Mouse (Mus musculus): Measurements from ENCODE around the gene Mcm3ap. TPM values are rescaled to one million over a fixed set of nuclear protein-coding genes. Genes with fewer than 3 reads are reported as not detected.

Gene Mcm3ap
- polyA plus RNA-seq, 1 experiment, result 66.6 TPM

DNA sequence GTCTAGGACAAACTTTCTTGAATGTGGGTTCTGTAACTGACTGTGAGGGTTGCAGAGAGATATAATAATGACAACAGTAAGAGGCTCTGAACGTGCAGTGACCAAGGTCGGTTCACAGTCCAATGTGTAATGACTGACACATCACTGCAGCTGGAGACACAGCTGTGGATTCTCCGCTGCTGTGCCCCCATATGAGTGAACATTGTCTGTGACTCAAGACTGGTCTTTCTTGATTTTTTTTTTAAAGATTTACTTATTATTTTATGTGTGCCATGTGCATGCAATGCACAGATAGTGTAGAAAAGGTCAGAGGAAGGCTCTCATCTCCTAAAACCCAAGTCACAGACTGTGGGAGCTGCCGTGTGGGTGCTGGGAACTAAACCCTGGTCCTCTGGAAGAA, 28.8 kb downstream of the Mcm3ap start:
- no peaks in the 10 kb centered on the region for H3K9me3 ChIP-seq (replicated peaks; ENCODE audit: control insufficient read depth, insufficient read depth, low read length, poor library complexity, severe bottlenecking)
- no peak overlapping the region for H3K9ac ChIP-seq (ENCODE audit: low read depth, poor library complexity, severe bottlenecking)
- H3K36me3 ChIP-seq (ENCODE audit: control insufficient read depth, insufficient read depth, low read length, poor library complexity, severe bottlenecking), result peaks cover 40% of the 10 kb centered on the region
- H3K4me1 ChIP-seq (ENCODE audit: control insufficient read depth, insufficient read depth, low read length), result no peaks in the 10 kb centered on the region
- H3K4me3 ChIP-seq (ENCODE audit: low read depth, low read length), result no peak overlapping the region
- no peak overlapping the region for H3K27ac ChIP-seq (ENCODE audit: insufficient read depth, low read length)
- TF ChIP-seq EP300 (IDR thresholded peaks at IDR 0.05; ENCODE audit: insufficient read depth, low read depth, low read length), result no peak
- TF ChIP-seq CTCF (IDR thresholded peaks at IDR 0.05; ENCODE audit: low read depth, low read length), result no peak
- TF ChIP-seq POLR2A (IDR thresholded peaks at IDR 0.05; ENCODE audit: insufficient read depth, low read length), result no peak
- no peaks in the 10 kb centered on the region for H3K27me3 ChIP-seq (ENCODE audit: control insufficient read depth, insufficient read depth, low read length, poor library complexity, severe bottlenecking)

DNA sequence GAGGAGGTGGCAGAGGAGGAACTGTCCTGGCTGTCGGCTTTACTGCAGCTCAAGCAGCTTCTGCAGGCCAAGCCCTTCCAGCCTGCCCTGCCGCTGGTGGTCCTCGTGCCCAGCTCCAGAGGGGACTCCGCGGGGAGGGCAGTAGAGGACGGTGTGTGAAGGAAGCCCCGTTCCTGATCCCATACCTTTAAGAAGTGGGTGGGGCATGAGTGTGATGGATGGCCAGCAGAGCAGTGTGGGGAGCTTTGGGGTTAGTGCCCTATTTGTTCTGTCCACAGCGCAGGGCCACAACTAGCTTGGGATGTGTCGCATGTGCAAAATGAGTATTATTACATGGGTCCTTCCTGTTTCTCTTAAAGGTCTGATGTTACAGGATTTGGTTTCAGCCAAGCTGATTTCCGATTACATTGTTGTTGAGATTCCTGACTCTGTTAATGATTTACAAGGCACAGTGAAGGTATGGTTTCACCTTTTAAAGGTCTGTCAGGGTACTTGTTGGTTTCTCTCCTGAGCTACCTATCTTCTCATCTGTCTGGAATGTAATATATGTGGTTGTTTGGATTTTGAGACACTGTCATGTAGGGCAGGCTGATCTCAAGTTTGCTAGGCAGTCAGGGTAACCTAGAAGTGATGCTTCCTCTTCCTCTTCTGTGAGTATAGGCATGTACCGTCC, 35.7 kb downstream of the Mcm3ap start:
- Histone ChIP-seq H3K27me3 (ENCODE audit: control insufficient read depth, insufficient read depth, low read length, poor library complexity, severe bottlenecking) (no peaks in the 10 kb centered on the region), H3K4me3 (ENCODE audit: low read depth, low read length) (no peak overlapping the region), H3K9me3 (replicated peaks; ENCODE audit: control insufficient read depth, insufficient read depth, low read length, poor library complexity, severe bottlenecking) (no peaks in the 10 kb centered on the region), H3K9ac (ENCODE audit: low read depth, poor library complexity, severe bottlenecking) (no peak overlapping the region), H3K27ac (ENCODE audit: insufficient read depth, low read length) (no peak overlapping the region), H3K36me3 (ENCODE audit: control insufficient read depth, insufficient read depth, low read length, poor library complexity, severe bottlenecking) (peaks cover 46% of the 10 kb centered on the region), H3K4me1 (ENCODE audit: control insufficient read depth, insufficient read depth, low read length) (no peaks in the 10 kb centered on the region)
- TF ChIP-seq POLR2A (IDR thresholded peaks at IDR 0.05; ENCODE audit: insufficient read depth, low read length) (no peak), CTCF (IDR thresholded peaks at IDR 0.05; ENCODE audit: low read depth, low read length) (no peak)

DNA sequence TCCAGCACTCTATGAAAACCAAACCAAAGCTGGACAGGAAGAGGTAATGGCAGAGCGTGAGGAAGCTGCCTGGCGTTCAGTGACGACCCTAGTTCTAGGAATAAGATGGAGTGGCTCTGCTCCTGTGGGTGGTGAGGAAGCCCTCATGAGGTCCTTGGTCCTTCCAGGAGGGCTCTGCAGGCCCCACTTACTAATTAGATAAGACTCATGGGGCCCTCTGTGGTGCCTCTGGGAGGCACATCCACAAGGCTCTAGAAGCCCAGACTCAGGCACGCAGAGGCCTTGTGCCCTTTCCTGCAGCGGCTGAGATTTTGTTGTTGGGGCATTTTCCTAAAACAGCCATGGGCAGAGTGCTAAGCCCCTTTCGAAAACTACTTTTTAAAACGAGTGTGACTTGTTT, 37.1 kb downstream of the Mcm3ap start:
- Histone ChIP-seq H3K27ac (ENCODE audit: insufficient read depth, low read length) (no peak overlapping the region), H3K27me3 (ENCODE audit: control insufficient read depth, insufficient read depth, low read length, poor library complexity, severe bottlenecking) (no peaks in the 10 kb centered on the region), H3K4me3 (ENCODE audit: low read depth, low read length) (no peak overlapping the region), H3K36me3 (ENCODE audit: control insufficient read depth, insufficient read depth, low read length, poor library complexity, severe bottlenecking) (peaks cover 46% of the 10 kb centered on the region), H3K4me1 (ENCODE audit: control insufficient read depth, insufficient read depth, low read length) (no peaks in the 10 kb centered on the region), H3K9ac (ENCODE audit: low read depth, poor library complexity, severe bottlenecking) (no peak overlapping the region), H3K9me3 (replicated peaks; ENCODE audit: control insufficient read depth, insufficient read depth, low read length, poor library complexity, severe bottlenecking) (no peaks in the 10 kb centered on the region)
- TF ChIP-seq EP300 (IDR thresholded peaks at IDR 0.05; ENCODE audit: insufficient read depth, low read depth, low read length) (no peak), CTCF (IDR thresholded peaks at IDR 0.05; ENCODE audit: low read depth, low read length) (no peak), POLR2A (IDR thresholded peaks at IDR 0.05; ENCODE audit: insufficient read depth, low read length) (no peak)

DNA sequence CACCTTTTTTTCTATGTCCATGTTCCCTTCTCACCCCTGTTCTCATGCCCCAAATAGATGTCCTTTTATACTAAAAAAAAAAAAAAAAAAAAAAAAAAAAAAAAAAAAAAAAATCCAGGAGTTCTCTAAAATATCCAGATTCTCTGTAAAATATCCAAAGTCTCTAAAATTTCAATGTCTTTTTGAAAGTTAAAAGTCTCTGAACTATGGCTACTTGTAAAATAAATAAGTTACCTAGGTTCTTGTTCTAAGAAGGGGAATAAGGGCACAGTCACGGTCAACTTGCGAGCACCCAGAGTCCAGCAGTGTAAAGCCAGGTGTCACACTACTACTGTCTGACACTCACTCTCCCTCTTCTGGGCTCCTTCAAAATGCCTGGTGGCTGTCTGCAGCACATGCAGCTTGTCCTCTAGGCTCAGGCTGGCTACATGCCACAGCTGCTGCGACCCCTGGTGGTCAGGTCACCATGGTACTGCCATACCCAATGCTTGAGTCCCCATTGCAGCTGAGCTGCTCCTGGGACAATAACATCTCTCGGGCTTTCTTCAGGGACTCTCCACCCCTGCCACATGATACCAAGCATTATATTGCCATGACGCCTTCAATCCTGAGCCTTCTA, 44.3 kb downstream of the Mcm3ap start:
- H3K9me3 ChIP-seq (replicated peaks; ENCODE audit: control insufficient read depth, insufficient read depth, low read length, poor library complexity, severe bottlenecking), result no peaks in the 10 kb centered on the region
- H3K4me3 ChIP-seq (ENCODE audit: low read depth, low read length), result no peak overlapping the region
- peaks cover 13% of the 10 kb centered on the region for H3K36me3 ChIP-seq (ENCODE audit: control insufficient read depth, insufficient read depth, low read length, poor library complexity, severe bottlenecking)
- H3K27me3 ChIP-seq (ENCODE audit: control insufficient read depth, insufficient read depth, low read length, poor library complexity, severe bottlenecking), result no peaks in the 10 kb centered on the region
- TF ChIP-seq CTCF (IDR thresholded peaks at IDR 0.05; ENCODE audit: low read depth, low read length) (peak; percentile 96), POLR2A (IDR thresholded peaks at IDR 0.05; ENCODE audit: insufficient read depth, low read length) (no peak), EP300 (IDR thresholded peaks at IDR 0.05; ENCODE audit: insufficient read depth, low read depth, low read length) (0 out of 2 replicates have a peak, but pooled peaks have one; percentile 43)
- H3K9ac ChIP-seq (ENCODE audit: low read depth, poor library complexity, severe bottlenecking), result no peak overlapping the region
- no peak overlapping the region for H3K27ac ChIP-seq (ENCODE audit: insufficient read depth, low read length)
- no peaks in the 10 kb centered on the region for H3K4me1 ChIP-seq (ENCODE audit: control insufficient read depth, insufficient read depth, low read length)

DNA sequence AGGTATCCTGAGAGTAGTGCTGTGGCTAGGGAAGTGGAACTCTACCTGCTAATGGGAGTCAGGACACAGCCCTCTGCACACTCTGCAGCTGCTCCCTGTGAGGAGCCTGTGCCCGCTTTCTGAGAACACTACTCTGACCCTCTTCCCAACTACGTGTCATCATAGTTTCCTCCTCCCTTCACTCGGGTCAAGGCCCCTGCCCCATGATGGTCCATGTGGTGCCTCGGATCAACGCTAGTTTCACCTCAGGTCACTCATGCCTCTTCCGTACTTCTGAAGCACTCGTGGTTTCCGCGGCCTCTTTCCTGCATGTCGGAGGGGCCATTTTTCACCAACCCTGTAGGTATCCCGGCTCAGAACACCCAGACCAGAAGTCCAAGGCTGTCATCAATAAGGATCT, 62.2 kb downstream of the Mcm3ap start:
- TF ChIP-seq CTCF (IDR thresholded peaks at IDR 0.05; ENCODE audit: low read depth, low read length) (no peak), EP300 (IDR thresholded peaks at IDR 0.05; ENCODE audit: insufficient read depth, low read depth, low read length) (no peak), POLR2A (IDR thresholded peaks at IDR 0.05; ENCODE audit: insufficient read depth, low read length) (no peak)
- no peak overlapping the region for H3K9ac ChIP-seq (ENCODE audit: low read depth, poor library complexity, severe bottlenecking)
- H3K27me3 ChIP-seq (ENCODE audit: control insufficient read depth, insufficient read depth, low read length, poor library complexity, severe bottlenecking), result no peaks in the 10 kb centered on the region
- H3K36me3 ChIP-seq (ENCODE audit: control insufficient read depth, insufficient read depth, low read length, poor library complexity, severe bottlenecking), result peaks cover 20% of the 10 kb centered on the region
- no peaks in the 10 kb centered on the region for H3K4me1 ChIP-seq (ENCODE audit: control insufficient read depth, insufficient read depth, low read length)
- no peaks in the 10 kb centered on the region for H3K9me3 ChIP-seq (replicated peaks; ENCODE audit: control insufficient read depth, insufficient read depth, low read length, poor library complexity, severe bottlenecking)
- peak overlapping the region; percentile 76 for H3K4me3 ChIP-seq (ENCODE audit: low read depth, low read length)
- no peak overlapping the region for H3K27ac ChIP-seq (ENCODE audit: insufficient read depth, low read length)

DNA sequence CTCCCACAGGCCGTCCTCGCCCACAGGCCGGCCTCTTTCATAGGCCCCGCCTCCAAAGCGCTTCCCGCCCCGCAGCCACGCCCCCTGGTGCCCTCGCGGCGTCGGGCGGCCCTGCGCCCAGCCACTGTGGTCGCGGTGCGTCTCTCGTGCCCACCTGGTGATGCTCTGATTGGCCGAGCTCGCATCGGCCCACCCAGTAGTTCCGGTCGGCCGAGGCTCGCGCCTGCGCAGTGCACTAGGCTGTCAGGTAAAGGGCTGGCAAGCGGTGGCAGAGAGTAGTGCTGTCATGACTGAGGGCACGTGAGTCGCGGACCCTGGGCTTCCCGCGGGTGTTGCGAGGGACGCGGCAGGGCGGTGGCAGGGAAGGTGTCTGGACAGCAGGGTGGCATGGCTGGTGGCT, 62.6 kb downstream of the Mcm3ap start, which contains the start of gene Lss:
TSS of gene Lss (plus strand) at position 214 of the 400 bp plus-strand sequence.
- TF ChIP-seq POLR2A (IDR thresholded peaks at IDR 0.05; ENCODE audit: insufficient read depth, low read length) (peak; percentile 51), CTCF (IDR thresholded peaks at IDR 0.05; ENCODE audit: low read depth, low read length) (no peak), EP300 (IDR thresholded peaks at IDR 0.05; ENCODE audit: insufficient read depth, low read depth, low read length) (0 out of 2 replicates have a peak, but pooled peaks have one; percentile 49)
- Histone ChIP-seq H3K27me3 (ENCODE audit: control insufficient read depth, insufficient read depth, low read length, poor library complexity, severe bottlenecking) (no peaks in the 10 kb centered on the region), H3K9ac (ENCODE audit: low read depth, poor library complexity, severe bottlenecking) (peak within 1 kb of the TSS; percentile 32), H3K36me3 (ENCODE audit: control insufficient read depth, insufficient read depth, low read length, poor library complexity, severe bottlenecking) (peaks cover 20% of the 10 kb centered on the region), H3K9me3 (replicated peaks; ENCODE audit: control insufficient read depth, insufficient read depth, low read length, poor library complexity, severe bottlenecking) (no peaks in the 10 kb centered on the region), H3K4me1 (ENCODE audit: control insufficient read depth, insufficient read depth, low read length) (no peaks in the 10 kb centered on the region), H3K4me3 (ENCODE audit: low read depth, low read length) (peak within 1 kb of the TSS; percentile 81), H3K27ac (ENCODE audit: insufficient read depth, low read length) (no peak within 1 kb of the TSS)

Measured in ES-Bruce4 (cell line).